Mouse (Mus musculus) neural tube, embryonic 10.5 days (tissue): ENCODE measurements at regions not wholly inside any gene's neighbourhood (a gene's known extent, or its start where the extent isn't known, plus 50 kb on each side); places are given as distances from the start of the nearest gene placed in this dataset.

Experiments used
- DNase-seq: peaks from one replicate; pipeline ENCODE4 v3.0.0-alpha.2; 2017; ENCODE audit warnings: low spot score; ENCODE audit errors: extremely low spot score

GRCm38 (mm10) chr10:17547986-17548385 is 175.0 kb upstream of the Cited2 start:
- no peak for DNase-seq

- DNase-seq = no peak
These were observed 174.1 kb upstream of the Cited2 start for GRCm38 (mm10) chr10:17548629-17549580.

GRCm38 (mm10) chr10:17549711-17550637 is 173.0 kb upstream of the Cited2 start:
- DNase-seq = no peak

- DNase-seq = no peak
These were observed 172.4 kb upstream of the Cited2 start for GRCm38 (mm10) chr10:17550638-17551013.

GRCm38 (mm10) chr10:17551869-17552268 is 171.1 kb upstream of the Cited2 start:
- no peak for DNase-seq

GRCm38 (mm10) chr10:17552277-17552676 is 170.7 kb upstream of the Cited2 start:
- no peak for DNase-seq

- no peak for DNase-seq
These were observed 166.6 kb upstream of the Cited2 start for GRCm38 (mm10) chr10:17556391-17556790.

- DNase-seq = no peak
These were observed 163.6 kb upstream of the Cited2 start for GRCm38 (mm10) chr10:17559370-17559955.

GRCm38 (mm10) chr10:17559980-17560379 is 163.0 kb upstream of the Cited2 start:
- DNase-seq = no peak

GRCm38 (mm10) chr10:17561466-17561865 is 161.6 kb upstream of the Cited2 start:
- DNase-seq = no peak

- DNase-seq = no peak
These were observed 161.0 kb upstream of the Cited2 start for GRCm38 (mm10) chr10:17561977-17562376.

GRCm38 (mm10) chr10:17562410-17563350 is 160.3 kb upstream of the Cited2 start:
- no peak for DNase-seq

- DNase-seq = no peak
These were observed 159.7 kb upstream of the Cited2 start for GRCm38 (mm10) chr10:17563351-17563749.

- DNase-seq = no peak
These were observed 158.0 kb upstream of the Cited2 start for GRCm38 (mm10) chr10:17564895-17565620.

- no peak for DNase-seq
These were observed 156.0 kb upstream of the Cited2 start for GRCm38 (mm10) chr10:17566975-17567374.

GRCm38 (mm10) chr10:17567631-17568030 is 155.4 kb upstream of the Cited2 start:
- DNase-seq = no peak

GRCm38 (mm10) chr10:17569577-17570113 is 153.4 kb upstream of the Cited2 start:
- DNase-seq = no peak

- no peak for DNase-seq
These were observed 148.1 kb upstream of the Cited2 start for GRCm38 (mm10) chr10:17574894-17575293.
